ENCODE assay signal across 15 mouse cellular contexts in the genomic region with DNA sequence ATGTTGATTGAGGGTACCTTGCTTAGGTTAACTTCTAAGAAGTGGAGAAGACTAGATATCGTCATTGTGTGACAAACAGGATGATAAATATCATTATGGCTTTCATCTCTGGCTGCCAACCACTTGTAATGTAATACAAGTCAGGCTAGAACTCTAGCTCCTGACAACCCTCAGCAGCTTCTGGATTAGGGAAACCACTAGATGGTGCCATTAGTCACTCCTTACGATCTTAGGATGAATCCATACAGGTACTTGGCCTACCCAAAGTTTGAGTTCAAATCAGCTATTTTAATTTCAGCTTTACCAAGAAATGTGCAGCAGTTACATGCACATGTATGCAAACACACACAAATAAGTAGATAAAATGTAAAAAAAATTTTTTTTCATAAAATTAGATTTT. TPM values are rescaled to one million over a fixed set of nuclear protein-coding genes. Genes with fewer than 3 reads are reported as not detected.
DNase-seq lines count a peak whose midpoint lies in the region; ATAC-seq lines count a peak whose summit lies in the region.
"Had no signal": no experiment of that assay in that cellular context is flagged by ENCODE, and none has a peak within 500 bp of the region (broad histone marks: within the 10 kb centered on the region; RNA-seq: fewer than 3 reads in every experiment).

No protein-coding gene starts in this region.

- H3K9me3 ChIP-seq in kidney, embryonic 15.5 days (replicated peaks) = no peaks in the 10 kb centered on the region
- H3K9me3 ChIP-seq: G1E; hindbrain, embryonic 10.5 days; megakaryocyte, embryonic 14.5 days had no signal

- H3K27me3 ChIP-seq in kidney, embryonic 15.5 days = no peaks in the 10 kb centered on the region
- H3K27me3 ChIP-seq: megakaryocyte, embryonic 14.5 days had no signal

- WGBS in kidney, embryonic 15.5 days = 39% methylated on average over 2 of the region's 2 CpGs

- no peaks in the 10 kb centered on the region for H3K4me1 ChIP-seq in kidney, embryonic 15.5 days

- H3K36me3 ChIP-seq in kidney, embryonic 15.5 days = no peaks in the 10 kb centered on the region
- H3K36me3 ChIP-seq: hindbrain, embryonic 10.5 days had no signal

- no peak overlapping the region for H3K4me3 ChIP-seq in kidney, embryonic 15.5 days (replicated peaks)
- H3K4me3 ChIP-seq: hindbrain, embryonic 10.5 days; megakaryocyte, embryonic 14.5 days had no signal

- H3K9ac ChIP-seq in kidney, embryonic 15.5 days = no peak overlapping the region

- no peak overlapping the region for H3K27ac ChIP-seq in kidney, embryonic 15.5 days
- H3K27ac ChIP-seq: hindbrain, embryonic 10.5 days had no signal

- no peak overlapping the region for H3K4me2 ChIP-seq in kidney, embryonic 15.5 days

- DNase-seq in kidney, adult 9 months = peak; percentile 10
- DNase-seq in retina, embryonic 14.5 days (ENCODE audit: low spot score) = peak; percentile 43
- DNase-seq in retina, postnatal 1 day = no peak
- peak; percentile 59 for DNase-seq in brain, adult 2 months (ENCODE audit: low read depth, low spot score)
- DNase-seq in ovary, postnatal 14 days (ENCODE audit: low spot score) = no peak
- no peak for DNase-seq in adrenal gland, postnatal 4 days (ENCODE audit: low spot score in 2 of 2)
- DNase-seq: adrenal gland, postnatal 10 days; cerebellum, adult 18-20 months had no signal

- no peak for ATAC-seq in kidney, embryonic 15.5 days (replicated peaks; ENCODE audit: low FRiP score)

RNA-seq across cellular contexts. Expression of gene Cyp26c1, which starts 37.4 kb away (rescaled TPM):
- not detected in 2 replicates for polyA plus RNA-seq in kidney, embryonic 15.5 days (2015; fragmentation: Nextera tagmentation; extraction: Ambion mirVana)
- total RNA-seq in adrenal gland, postnatal 4 days (2021) = not detected
- total RNA-seq: left cerebral cortex, adult 18-20 months had no signal
- polyA plus RNA-seq: liver, embryonic 16.5 days; testis, adult 2 months had no signal

RNA-seq across cellular contexts. Expression of gene Cyp26a1, which starts 49.6 kb away (rescaled TPM):
- polyA plus RNA-seq in kidney, embryonic 15.5 days (2015; fragmentation: Nextera tagmentation; extraction: Ambion mirVana) = 2.2 and 3.2 TPM in 2 replicates
- total RNA-seq in adrenal gland, postnatal 4 days (2021) = under 1 TPM in 1 of 2 experiments, not detected in 1; 0.36 TPM
- total RNA-seq: left cerebral cortex, adult 18-20 months had no signal
- polyA plus RNA-seq: liver, embryonic 16.5 days had no signal

Comparison
In these comparisons a context has a peak if more than half of its experiments do, and no peak if none do; other contexts are left out.
1. DNase-seq: peak in kidney, adult 9 months (single experiment), retina, embryonic 14.5 days (single experiment) and brain, adult 2 months (single experiment); none in retina, postnatal 1 day (single experiment), ovary, postnatal 14 days (single experiment) and adrenal gland, postnatal 4 days (0 of 2).